20 mouse cellular contexts compared by ENCODE assay signal in the genomic region with DNA sequence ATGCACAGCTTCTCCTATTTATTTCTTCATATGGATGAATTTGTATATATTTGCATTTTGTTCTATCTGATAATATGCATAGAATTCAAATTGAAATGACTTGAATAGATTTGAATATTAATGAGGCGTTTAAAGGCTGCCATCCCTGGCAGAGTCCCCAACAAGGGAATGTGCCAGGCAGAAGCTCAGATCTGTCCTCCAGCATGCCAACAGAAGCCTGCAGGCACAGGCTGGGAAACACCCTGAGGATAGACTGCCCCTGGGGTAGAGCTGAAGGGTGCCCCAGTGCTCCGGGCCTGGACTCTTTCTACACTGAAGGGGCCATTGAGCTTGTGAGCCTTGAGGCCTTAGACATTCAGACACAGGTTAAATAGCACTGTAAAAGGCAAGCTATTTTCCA. TPM values are rescaled to one million over a fixed set of nuclear protein-coding genes. Genes with fewer than 3 reads are reported as not detected.
DNase-seq lines count a peak whose midpoint lies in the region; ATAC-seq and TF ChIP-seq lines count a peak whose summit lies in the region.
"Had no signal": no experiment of that assay in that cellular context is flagged by ENCODE, and none has a peak within 500 bp of the region (broad histone marks: within the 10 kb centered on the region; RNA-seq: fewer than 3 reads in every experiment).

No protein-coding gene starts in this region.

- TF ChIP-seq CTCF in hindbrain, postnatal 0 days (IDR thresholded peaks at IDR 0.05; ENCODE audit: low read depth), result no peak

- no peaks in the 10 kb centered on the region for H3K36me3 ChIP-seq in hindbrain, postnatal 0 days (ENCODE audit: insufficient read depth, low read length)

- no peak overlapping the region for H3K27ac ChIP-seq in hindbrain, postnatal 0 days
- H3K27ac ChIP-seq: gastrocnemius, adult 2 months; kidney, postnatal 0 days had no signal

- no peak overlapping the region for H3K9ac ChIP-seq in hindbrain, postnatal 0 days (replicated peaks; ENCODE audit: low read length)
- H3K9ac ChIP-seq: liver, postnatal 0 days had no signal

- no peak overlapping the region for H3K4me2 ChIP-seq in hindbrain, postnatal 0 days (ENCODE audit: low read depth, low read length)

- H3K4me1 ChIP-seq in hindbrain, postnatal 0 days (ENCODE audit: insufficient read depth, low read length), result peaks cover 8% of the 10 kb centered on the region; the same call in 1 of the 2 replicates

- peak; percentile 60 to 72 for DNase-seq in cerebellum, postnatal 25 days
- no peak for DNase-seq in cerebellum, adult 11 months
- peak; percentile 41 for DNase-seq in layer of hippocampus, adult 9-11 months
- no peak for DNase-seq in layer of hippocampus, adult 9-10 months (ENCODE audit: low spot score)
- peak; percentile 39 to 53 for DNase-seq in cerebellum, postnatal 36 days
- peak; percentile 55 for DNase-seq in hindbrain, postnatal 0 days (ENCODE audit: low spot score)
- no peak for DNase-seq in lung, postnatal 25 days (ENCODE audit: low spot score)
- DNase-seq: adrenal gland, postnatal 10 days; B cell, adult 2 months; gastrocnemius, adult 2 months; kidney, adult 11 months; liver; liver, postnatal 0 days; lung, postnatal 14 days; retina, postnatal 1 day; thymus, postnatal 4 days had no signal

- no peaks in the 10 kb centered on the region for H3K27me3 ChIP-seq in hindbrain, postnatal 0 days (ENCODE audit: insufficient read depth, low read length)

- H3K4me3 ChIP-seq in hindbrain, postnatal 0 days (ENCODE audit: low read length), result no peak overlapping the region
- H3K4me3 ChIP-seq: gastrocnemius, adult 2 months had no signal

- no peaks in the 10 kb centered on the region for H3K9me3 ChIP-seq in hindbrain, postnatal 0 days (ENCODE audit: low read length)

- 35% methylated on average over 2 of the region's 2 CpGs for WGBS in hindbrain, postnatal 0 days

- ATAC-seq in hindbrain, postnatal 0 days, result no peak; the same call in 1 of the 2 replicates
- ATAC-seq: liver, postnatal 0 days had no signal

RNA-seq across cellular contexts. Expression of a gene that starts 21.5 kb away (rescaled TPM):
- 34.9 and 40.6 TPM in 2 replicates for total RNA-seq in hindbrain, postnatal 0 days (2014; rRNA removed)
- polyA plus RNA-seq in hindbrain, postnatal 0 days (2015; fragmentation: Nextera tagmentation; extraction: Ambion mirVana), result 44.5 and 44.9 TPM in 2 replicates
- total RNA-seq: granulocyte monocyte progenitor cell, adult 5-6 weeks; megakaryocyte-erythroid progenitor cell, adult 5-6 weeks; neutrophil, adult 5-6 weeks had no signal

Comparison
In these comparisons a context has a peak if more than half of its experiments do, and no peak if none do; other contexts are left out.
1. DNase-seq: peak in cerebellum, postnatal 25 days (2 of 2), layer of hippocampus, adult 9-11 months (single experiment), cerebellum, postnatal 36 days (2 of 2) and hindbrain, postnatal 0 days (single experiment); none in cerebellum, adult 11 months (single experiment), layer of hippocampus, adult 9-10 months (single experiment) and lung, postnatal 25 days (single experiment).